Mouse (Mus musculus): ENCODE measurements around the gene Sez6l.

GRCm38 (mm10) chr5:112487504-112487903 is 89.5 kb downstream of the Sez6l start:
- TF ChIP-seq CTCF (IDR thresholded peaks at IDR 0.05; ENCODE audit: borderline replicate concordance, insufficient read depth, low read length) (no peak), POLR2A (IDR thresholded peaks at IDR 0.05; ENCODE audit: low read depth, low read length) (no peak)
